Mouse (Mus musculus) bone marrow macrophage, adult 2 months (primary cell): ENCODE measurements at regions not wholly inside any gene's neighbourhood (a gene's known extent, or its start where the extent isn't known, plus 50 kb on each side); places are given as distances from the start of the nearest gene placed in this dataset.

ENCODE experiments used
- H3K27ac ChIP-seq: 2 replicates; pipeline ENCODE4 v1.5.1; 2012; ENCODE audit warnings: low read depth, low read length; ENCODE audit not compliant: insufficient read depth
- H3K4me1 ChIP-seq: 2 replicates; pipeline ENCODE4 v1.6.1; 2012; ENCODE audit warnings: low read length; ENCODE audit not compliant: control insufficient read depth, insufficient read depth
- H3K4me3 ChIP-seq: 2 replicates; pipeline ENCODE4 v1.5.1; 2012; ENCODE audit warnings: mild to moderate bottlenecking, low read length, moderate library complexity; ENCODE audit not compliant: insufficient read depth
- CTCF ChIP-seq: IDR thresholded peaks from 2 replicates; pipeline ENCODE4 v1.5.1; 2012; ENCODE audit warnings: low read depth, mild to moderate bottlenecking, low read length, moderate library complexity
- POLR2A ChIP-seq: IDR thresholded peaks from 2 replicates; pipeline ENCODE4 v1.6.1; 2012; ENCODE audit warnings: mild to moderate bottlenecking, low read depth, low read length, borderline replicate concordance

DNA sequence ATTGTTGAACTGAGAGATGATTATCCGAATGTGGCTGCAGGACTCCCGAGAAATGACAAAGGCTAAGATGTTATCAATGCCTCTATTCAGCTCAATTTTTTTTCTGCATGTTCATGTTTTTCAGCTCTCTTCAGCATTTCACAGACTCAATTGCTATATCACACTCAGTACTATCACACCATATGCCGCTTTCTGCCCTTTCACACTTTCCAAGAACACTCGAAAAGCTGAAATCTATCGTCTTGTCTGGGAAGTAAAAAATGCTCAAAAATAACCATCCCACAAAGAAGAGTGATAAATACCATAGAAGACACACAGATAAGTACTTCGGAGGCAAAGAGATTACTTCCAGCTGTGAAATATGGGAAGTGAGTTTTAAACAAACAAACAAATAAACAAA is 6398.9 kb upstream of the Gm7489 start:
- no peaks in the 10 kb centered on the region for H3K4me1 ChIP-seq
- no peak overlapping the region for H3K4me3 ChIP-seq
- H3K27ac ChIP-seq = no peak overlapping the region
- TF ChIP-seq CTCF = no peak
- no peak for TF ChIP-seq POLR2A

DNA sequence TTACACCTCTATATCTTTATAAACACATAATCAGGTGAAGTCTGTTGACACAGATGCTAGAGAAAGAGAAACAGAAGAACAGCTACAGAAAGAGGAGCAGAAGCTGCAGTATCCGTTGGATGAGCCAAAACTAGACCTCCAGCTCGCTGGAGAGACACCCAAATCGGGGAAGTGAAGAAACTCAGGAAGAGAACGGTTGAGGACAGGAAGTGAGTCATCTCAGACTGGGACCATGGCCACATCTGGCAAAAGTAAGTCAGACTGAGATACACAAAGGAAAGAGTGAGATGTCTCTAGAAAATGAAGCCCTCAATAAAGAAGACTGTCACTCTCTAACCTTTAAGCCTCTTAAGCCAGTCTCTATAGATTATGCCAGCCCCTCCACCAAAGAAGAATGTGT is 6362.8 kb upstream of the Gm7489 start:
- TF ChIP-seq CTCF = no peak
- no peak for TF ChIP-seq POLR2A
- Histone ChIP-seq H3K4me3 (no peak overlapping the region), H3K4me1 (peaks cover 18% of the 10 kb centered on the region), H3K27ac (peak overlapping the region; percentile 28)
